Mouse (Mus musculus) small intestine, adult 2 months (tissue): ENCODE measurements around the gene Cdk5r1. TPM values are rescaled to one million over a fixed set of nuclear protein-coding genes. Genes with fewer than 3 reads are reported as not detected.
"Not testable (repeated sequence)": the region's sequence is repeated elsewhere in the genome, so short reads cannot be mapped to it uniquely, and the experiment has no call there.

Source experiments
- H3K27ac ChIP-seq: fragments of 200-500 bp; 2 replicates; pipeline ENCODE4 v1.5.1; 2012; ENCODE audit warnings: low read depth, low read length, control low read depth, inconsistent platforms; ENCODE audit not compliant: insufficient read depth
- H3K27me3 ChIP-seq: fragments of 200-500 bp; 2 replicates; pipeline ENCODE4 v1.6.1; 2012; ENCODE audit warnings: mild to moderate bottlenecking, moderate library complexity, low read length, inconsistent platforms; ENCODE audit not compliant: control insufficient read depth, insufficient read depth
- H3K36me3 ChIP-seq: fragments of 200-500 bp; 2 replicates; pipeline ENCODE4 v1.6.1; 2012; ENCODE audit warnings: mild to moderate bottlenecking, low read length, control low read depth, inconsistent platforms; ENCODE audit not compliant: control insufficient read depth, insufficient read depth
- H3K4me1 ChIP-seq: fragments of 200-500 bp; 2 replicates; pipeline ENCODE4 v1.6.1; 2012; ENCODE audit warnings: low read length, inconsistent platforms, mixed read lengths; ENCODE audit not compliant: control insufficient read depth, insufficient read depth, insufficient read length
- H3K4me3 ChIP-seq: fragments of 200-500 bp; 2 replicates; pipeline ENCODE4 v1.5.1; 2012; ENCODE audit warnings: low read depth, mild to moderate bottlenecking, control low read depth, inconsistent platforms, low read length, moderate library complexity
- CTCF ChIP-seq: fragments of 200-500 bp; IDR thresholded peaks from 2 replicates; pipeline ENCODE4 v1.5.1; 2012; ENCODE audit warnings: low read depth, mild to moderate bottlenecking, control low read depth, inconsistent platforms, low read length, moderate library complexity, mixed read lengths; ENCODE audit not compliant: insufficient replicate concordance, insufficient read length; ENCODE audit errors: extremely low read depth
- POLR2A ChIP-seq: fragments of 200-500 bp; IDR thresholded peaks from 2 replicates; pipeline ENCODE4 v1.6.1; 2012; ENCODE audit warnings: low read depth, mild to moderate bottlenecking, control low read depth, inconsistent platforms, low read length, moderate library complexity
- WGBS: fragments of 180-500 bp; shearing (Covaris S2); methylation state at CpG from one replicate; pipeline ENCODE4 v1.1.7; 2018; 5-methylcytosine and 5-hydroxymethylcytosine counted together
- polyA plus RNA-seq: library from polyadenylated mRNA; depleted of rRNA; stranded (reverse); fragments of >200 nt; gene quantifications from 2 replicates; pipeline ENCODE4 v1.2.3, GENCODE M21; 2012

Cdk5r1 gene
- polyA plus RNA-seq, 1 experiment: 0.51 TPM

DNA sequence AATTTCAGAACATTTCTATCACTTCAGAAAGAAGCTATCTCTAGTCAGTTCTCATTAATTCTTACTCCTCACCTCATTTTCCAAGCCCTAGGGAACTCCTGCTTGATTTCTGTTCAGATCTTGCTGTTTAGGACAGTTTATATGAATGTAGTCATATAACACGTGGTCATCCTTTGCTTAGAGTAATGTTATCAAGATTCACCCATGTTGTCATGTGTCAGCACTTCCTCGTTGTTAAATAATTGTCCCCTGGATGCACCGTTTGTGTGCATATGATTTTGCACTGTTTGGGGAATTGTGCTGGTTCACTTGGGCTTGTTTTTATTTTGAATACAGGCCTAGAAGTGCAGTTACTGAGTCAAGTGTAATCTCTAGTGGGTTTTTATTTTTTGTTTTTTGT lies 24.6 kb upstream of the Cdk5r1 start:
- Histone ChIP-seq H3K27ac (no peak overlapping the region), H3K4me3 (no peak overlapping the region), H3K27me3 (no peaks in the 10 kb centered on the region), H3K36me3 (peaks cover 37% of the 10 kb centered on the region), H3K4me1 (no peaks in the 10 kb centered on the region)
- no peak for TF ChIP-seq CTCF
- no peak for TF ChIP-seq POLR2A
- 70% methylated on average over 3 of the region's 3 CpGs for WGBS

DNA sequence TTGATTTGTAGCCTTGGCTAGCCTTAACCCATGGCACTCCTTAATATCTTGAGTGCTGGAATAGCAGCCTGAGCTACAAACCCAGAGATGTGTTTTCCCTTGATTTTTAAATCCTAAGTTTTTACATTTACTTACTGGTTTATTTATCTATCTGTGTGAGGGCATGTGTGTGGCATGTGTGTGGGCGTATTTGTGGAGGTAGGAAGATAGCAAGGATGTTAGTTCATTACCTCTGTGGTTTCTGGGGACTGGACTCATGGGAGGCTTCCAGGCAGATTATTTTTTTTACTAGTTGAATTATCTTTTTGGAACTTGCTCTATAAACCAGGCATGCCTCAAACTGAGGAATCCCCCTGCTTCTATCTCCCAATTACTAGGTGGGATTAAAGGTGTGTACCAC lies 23.6 kb upstream of the Cdk5r1 start:
- no peak for TF ChIP-seq POLR2A
- no peak for TF ChIP-seq CTCF
- 95% methylated on average over 1 of the region's 1 CpGs for WGBS
- no peaks in the 10 kb centered on the region for H3K4me1 ChIP-seq
- H3K27ac ChIP-seq: no peak overlapping the region
- peaks cover 35% of the 10 kb centered on the region for H3K36me3 ChIP-seq
- H3K4me3 ChIP-seq: no peak overlapping the region
- H3K27me3 ChIP-seq: no peaks in the 10 kb centered on the region

DNA sequence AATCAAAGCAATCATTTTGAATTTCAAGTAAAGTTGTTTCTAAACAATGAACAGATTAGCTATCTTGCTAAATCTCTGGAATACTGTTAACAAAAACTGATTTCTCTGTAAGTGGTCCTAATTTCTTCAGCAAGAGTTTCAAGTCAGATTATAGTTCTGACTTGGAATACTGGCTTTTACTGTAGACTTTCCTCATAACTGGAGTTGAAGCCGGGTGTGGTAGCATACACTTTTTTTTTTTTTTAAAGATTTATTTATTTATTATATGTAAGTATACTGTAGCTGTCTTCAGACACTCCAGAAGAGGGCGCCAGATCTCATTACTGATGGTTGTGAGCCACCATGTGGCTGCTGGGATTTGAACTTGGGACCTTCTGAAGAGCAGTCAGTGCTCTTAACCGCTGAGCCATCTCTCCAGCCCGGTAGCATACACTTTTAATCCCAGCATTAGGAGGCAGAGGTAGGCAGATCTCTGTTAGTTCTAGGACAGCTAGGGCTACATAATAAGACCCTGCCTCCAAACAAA lies 13.2 kb upstream of the Cdk5r1 start:
- H3K4me1 ChIP-seq, H3K27ac ChIP-seq, H3K4me3 ChIP-seq, H3K27me3 ChIP-seq: not testable (repeated sequence)
- H3K36me3 ChIP-seq: peaks cover 67% of the 10 kb centered on the region
- WGBS: 77% methylated on average over 4 of the region's 4 CpGs

DNA sequence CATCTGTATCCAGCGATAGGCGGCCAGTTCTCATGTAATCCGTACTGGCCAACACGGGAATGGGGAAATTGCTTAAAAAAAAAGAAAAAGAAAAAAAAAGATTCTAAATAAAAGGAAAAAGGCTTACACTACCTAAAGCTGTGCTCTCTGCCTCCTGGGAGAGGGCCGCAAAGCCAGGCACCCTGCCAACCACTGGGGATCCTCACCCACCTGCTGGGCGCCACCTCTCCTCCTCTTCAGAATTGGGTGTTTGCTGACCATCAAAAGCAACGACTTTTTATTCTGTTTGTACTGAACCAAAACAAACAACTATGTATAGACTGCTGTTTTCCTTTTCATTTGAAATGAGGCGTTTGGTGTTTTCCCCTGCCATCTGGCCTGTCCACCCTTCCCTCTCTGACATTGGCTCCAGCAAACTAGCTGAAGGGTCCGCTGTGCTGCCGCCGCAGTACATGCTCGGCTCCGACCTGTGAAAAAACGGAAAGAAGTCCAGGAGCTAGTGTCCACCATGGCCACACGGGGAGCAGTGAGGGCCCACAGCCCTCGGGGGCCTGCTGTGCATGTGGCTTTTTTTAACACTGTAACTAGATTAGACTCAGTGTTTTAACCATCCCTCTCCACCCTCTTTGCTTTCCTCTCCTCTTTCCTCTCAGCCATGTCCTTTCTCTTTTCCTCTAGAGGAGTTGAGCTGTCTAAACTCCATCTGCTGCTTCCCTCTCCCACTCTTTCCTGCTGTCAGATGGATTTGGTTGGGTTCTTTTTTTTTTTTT lies 4.8 kb upstream of the Cdk5r1 start:
- Histone ChIP-seq H3K4me1 (no peaks in the 10 kb centered on the region), H3K27me3 (no peaks in the 10 kb centered on the region), H3K4me3 (no peak overlapping the region), H3K27ac (no peak overlapping the region), H3K36me3 (peaks cover 49% of the 10 kb centered on the region)
- WGBS: 85% methylated on average over 16 of the region's 16 CpGs
- no peak for TF ChIP-seq POLR2A
- no peak for TF ChIP-seq CTCF

DNA sequence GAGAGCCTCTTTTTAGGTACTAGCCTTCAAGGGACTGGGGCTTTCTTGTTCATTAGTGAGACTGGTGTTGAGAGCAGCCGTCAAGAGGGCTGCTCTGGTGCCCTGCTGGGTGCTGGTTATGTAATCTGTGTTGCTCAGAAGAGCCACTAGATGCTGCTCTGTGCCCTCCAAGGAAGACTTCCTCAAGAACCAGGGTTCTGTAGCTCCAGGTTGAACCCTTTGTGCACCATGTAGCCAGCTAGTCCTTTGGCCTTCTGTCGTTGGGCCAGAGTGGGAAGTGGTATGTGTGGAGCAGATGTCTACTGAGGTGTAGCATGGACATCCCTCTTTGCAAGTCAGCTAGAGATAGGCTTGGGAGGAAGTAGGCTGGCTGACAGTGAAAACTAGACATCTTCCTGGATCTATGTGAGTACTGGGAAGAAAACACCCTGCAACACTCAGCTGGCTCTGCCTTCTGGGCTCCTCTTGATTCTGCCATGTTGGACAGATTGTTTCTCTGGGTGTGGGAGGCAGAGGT lies 2.6 kb upstream of the Cdk5r1 start:
- peaks cover 8% of the 10 kb centered on the region for H3K4me1 ChIP-seq
- WGBS: 78% methylated on average over 2 of the region's 2 CpGs
- peaks cover 31% of the 10 kb centered on the region for H3K36me3 ChIP-seq
- no peak overlapping the region for H3K4me3 ChIP-seq
- H3K27me3 ChIP-seq: no peaks in the 10 kb centered on the region
- H3K27ac ChIP-seq: no peak overlapping the region
- TF ChIP-seq CTCF: no peak
- TF ChIP-seq POLR2A: no peak

DNA sequence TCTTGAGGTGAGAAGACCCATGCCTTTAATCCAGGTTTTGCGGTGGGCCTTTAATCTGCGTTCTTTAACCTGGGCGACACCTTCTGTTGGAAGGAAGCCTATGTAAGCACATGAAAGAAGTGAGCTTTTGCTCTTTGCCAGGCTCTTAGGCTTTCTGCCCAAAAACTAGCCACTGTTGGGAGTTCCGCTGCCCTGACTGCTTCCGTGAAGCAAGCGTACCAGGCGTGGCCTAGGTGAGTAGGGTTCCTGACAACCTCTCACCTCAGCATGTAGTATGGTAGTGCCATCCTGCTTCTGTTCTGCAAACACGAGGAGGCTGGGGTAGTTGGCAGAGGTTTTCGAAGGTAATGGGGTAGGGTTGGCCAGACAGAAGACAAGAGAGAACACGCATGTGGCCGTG lies 2.0 kb upstream of the Cdk5r1 start:
- 90% methylated on average over 11 of the region's 11 CpGs for WGBS
- H3K36me3 ChIP-seq: peaks cover 26% of the 10 kb centered on the region
- H3K27me3 ChIP-seq: no peaks in the 10 kb centered on the region
- H3K4me3 ChIP-seq: no peak overlapping the region
- peaks cover 8% of the 10 kb centered on the region for H3K4me1 ChIP-seq
- TF ChIP-seq POLR2A: no peak
- no peak for TF ChIP-seq CTCF
- H3K27ac ChIP-seq: no peak overlapping the region

DNA sequence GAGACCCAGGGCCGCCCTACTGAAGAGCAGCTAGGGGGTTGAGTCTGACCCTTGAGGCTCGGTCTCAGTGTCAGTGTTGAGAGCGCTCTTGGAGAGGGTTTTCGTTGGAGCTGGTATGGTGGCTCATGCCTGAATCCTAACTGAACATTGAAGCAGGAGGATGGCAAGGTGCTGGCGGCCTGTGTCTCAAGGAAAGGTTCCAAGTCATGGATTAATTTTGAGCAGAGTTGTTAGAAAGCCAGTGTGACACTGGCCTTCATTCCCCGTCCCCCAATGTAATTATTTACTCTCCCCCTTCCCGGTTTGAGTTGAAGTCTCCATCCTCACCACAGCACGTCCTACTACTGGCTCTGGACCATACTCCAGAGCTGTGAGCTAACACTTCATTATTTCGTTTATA lies 1.3 kb upstream of the Cdk5r1 start:
- 89% methylated on average over 9 of the region's 9 CpGs for WGBS
- peaks cover 8% of the 10 kb centered on the region for H3K4me1 ChIP-seq
- H3K27me3 ChIP-seq: no peaks in the 10 kb centered on the region
- TF ChIP-seq POLR2A (no peak), CTCF (no peak)
- H3K27ac ChIP-seq: no peak overlapping the region
- no peak overlapping the region for H3K4me3 ChIP-seq
- H3K36me3 ChIP-seq: peaks cover 20% of the 10 kb centered on the region
